Mouse (Mus musculus): ENCODE measurements at regions not wholly inside any gene's neighbourhood (a gene's known extent, or its start where the extent isn't known, plus 50 kb on each side); places are given as distances from the start of the nearest gene placed in this dataset.

- TF ChIP-seq CTCF (IDR thresholded peaks at IDR 0.05; ENCODE audit: control insufficient read depth, insufficient read depth, insufficient read length) (no peak), CEBPB (IDR thresholded peaks at IDR 0.05; ENCODE audit: low read depth) (no peak), MYOD1 (IDR thresholded peaks at IDR 0.05; ENCODE audit: control insufficient read depth, insufficient read length, low read depth) (no peak), FOSL1 (IDR thresholded peaks at IDR 0.05; ENCODE audit: insufficient read depth, low read length, poor library complexity, severe bottlenecking) (no peak)
Observed at GRCm38 (mm10) chr7:129730785-129731352, 139.2 kb downstream of the Wdr11 start.

All from C2C12 (cell line).